Mouse (Mus musculus) adrenal gland, postnatal 4 days (tissue): Measurements from ENCODE around the gene Usp47. TPM values are rescaled to one million over a fixed set of nuclear protein-coding genes. Genes with fewer than 3 reads are reported as not detected.

Experiments
- DNase-seq, 2 experiments: peaks; one replicate each; pipeline ENCODE4 v3.0.0; 2021 to 2022; ENCODE audit warnings: low spot score in 2 of 2, mixed read lengths in 2 of 2
- total RNA-seq, 2 experiments: library from RNA; stranded (reverse); gene quantifications; 2 replicates each; pipeline ENCODE4 v1.2.3; 2021

The Usp47 gene
- total RNA-seq, 2 experiments from 2014 or later, result 80.7 to 82.2 TPM

GRCm38 (mm10) chr7:112120861-112121810 is 97.8 kb downstream of the Usp47 start:
- no peak for DNase-seq

- DNase-seq, result no peak
These were observed 98.7 kb downstream of the Usp47 start for GRCm38 (mm10) chr7:112121866-112122500.

- no peak for DNase-seq
These were observed 100.3 kb downstream of the Usp47 start for GRCm38 (mm10) chr7:112123612-112124011.

GRCm38 (mm10) chr7:112125625-112126260 is 102.4 kb downstream of the Usp47 start:
- DNase-seq, result no peak

GRCm38 (mm10) chr7:112127085-112127637 is 103.9 kb downstream of the Usp47 start:
- DNase-seq, result no peak

- no peak for DNase-seq
These were observed 104.7 kb downstream of the Usp47 start for GRCm38 (mm10) chr7:112127954-112128353.

- no peak for DNase-seq
These were observed 105.5 kb downstream of the Usp47 start for GRCm38 (mm10) chr7:112128810-112129209.

- no peak for DNase-seq
These were observed 106.5 kb downstream of the Usp47 start for GRCm38 (mm10) chr7:112129851-112130250.

- no peak for DNase-seq
These were observed 107.4 kb downstream of the Usp47 start for GRCm38 (mm10) chr7:112130660-112131059.

- no peak for DNase-seq
These were observed 108.7 kb downstream of the Usp47 start for GRCm38 (mm10) chr7:112132005-112132404.

- no peak for DNase-seq
These were observed 110.0 kb downstream of the Usp47 start for GRCm38 (mm10) chr7:112133277-112133676.

GRCm38 (mm10) chr7:112135161-112135560 is 111.9 kb downstream of the Usp47 start:
- DNase-seq, result no peak

GRCm38 (mm10) chr7:112136537-112136936 is 113.2 kb downstream of the Usp47 start:
- DNase-seq, result no peak

GRCm38 (mm10) chr7:112138168-112138508 is 114.8 kb downstream of the Usp47 start:
- DNase-seq, result no peak

- no peak for DNase-seq
These were observed 115.5 kb downstream of the Usp47 start for GRCm38 (mm10) chr7:112138509-112139405.

- DNase-seq, result no peak
These were observed 117.4 kb downstream of the Usp47 start for GRCm38 (mm10) chr7:112140725-112141124.

- no peak for DNase-seq
These were observed 119.3 kb downstream of the Usp47 start for GRCm38 (mm10) chr7:112142616-112143015.

- DNase-seq, result no peak
These were observed 119.8 kb downstream of the Usp47 start for GRCm38 (mm10) chr7:112143090-112143500.

GRCm38 (mm10) chr7:112143978-112144377 is 120.7 kb downstream of the Usp47 start:
- DNase-seq, result no peak

GRCm38 (mm10) chr7:112144646-112145179 is 121.4 kb downstream of the Usp47 start:
- DNase-seq, result no peak
